Mouse (Mus musculus) megakaryocyte, embryonic 14.5 days (primary cell): ENCODE data around the gene Txndc12. TPM values are rescaled to one million over a fixed set of nuclear protein-coding genes. Genes with fewer than 3 reads are reported as not detected.

Experiments
- H3K27me3 ChIP-seq: replicated peaks from 2 replicates; pipeline ENCODE3; 2012; ENCODE audit warnings: inconsistent platforms
- H3K36me3 ChIP-seq: replicated peaks from 2 replicates; pipeline ENCODE3; 2012; ENCODE audit warnings: low read length, inconsistent platforms, mixed read lengths
- H3K4me1 ChIP-seq: 2 replicates; pipeline ENCODE4 v1.6.1; 2012; ENCODE audit warnings: inconsistent platforms
- H3K4me3 ChIP-seq: replicated peaks from 2 replicates; pipeline ENCODE3; 2012; ENCODE audit warnings: moderate library complexity, mild to moderate bottlenecking, inconsistent platforms
- H3K9me3 ChIP-seq: 2 replicates; pipeline ENCODE4 v1.6.1; 2012; ENCODE audit warnings: inconsistent platforms
- FLI1 ChIP-seq: IDR thresholded peaks from 2 replicates; pipeline ENCODE4 v1.6.1; 2012; ENCODE audit warnings: low read length, inconsistent platforms, mixed read lengths
- GATA1 ChIP-seq: IDR thresholded peaks from 3 replicates; pipeline ENCODE4 v1.6.1; 2012; ENCODE audit warnings: mixed read lengths, low read length, inconsistent platforms, borderline replicate concordance
- polyA plus RNA-seq: library from polyadenylated mRNA; stranded (reverse); fragments of >175 nt; gene quantifications from 2 replicates; pipeline ENCODE4 v1.2.3, GENCODE M21; 2012; ENCODE audit warnings: low replicate concordance; ENCODE audit not compliant: insufficient read depth

Gene Txndc12
- polyA plus RNA-seq, 1 experiment: 6.4 TPM

- no peak for TF ChIP-seq FLI1
- TF ChIP-seq GATA1: no peak
- Histone ChIP-seq H3K27me3 (no peaks in the 10 kb centered on the region), H3K4me3 (no peak overlapping the region), H3K9me3 (no peaks in the 10 kb centered on the region), H3K4me1 (no peaks in the 10 kb centered on the region), H3K36me3 (peaks cover 85% of the 10 kb centered on the region)
Observed at GRCm38 (mm10) chr4:108825677-108826076, 8.7 kb upstream of the Txndc12 start.

GRCm38 (mm10) chr4:108826096-108826495, 8.3 kb upstream of the Txndc12 start:
- Histone ChIP-seq H3K4me3 (no peak overlapping the region), H3K9me3 (no peaks in the 10 kb centered on the region), H3K27me3 (no peaks in the 10 kb centered on the region), H3K4me1 (no peaks in the 10 kb centered on the region; the same call in 1 of the 2 replicates), H3K36me3 (peaks cover 81% of the 10 kb centered on the region)
- TF ChIP-seq GATA1 (no peak), FLI1 (no peak)

GRCm38 (mm10) chr4:108826643-108827042, 7.8 kb upstream of the Txndc12 start:
- Histone ChIP-seq H3K27me3 (no peaks in the 10 kb centered on the region), H3K9me3 (no peaks in the 10 kb centered on the region), H3K4me3 (no peak overlapping the region), H3K36me3 (peaks cover 76% of the 10 kb centered on the region), H3K4me1 (peaks cover 2% of the 10 kb centered on the region; the same call in 1 of the 2 replicates)
- TF ChIP-seq FLI1 (no peak), GATA1 (no peak)

- Histone ChIP-seq H3K27me3 (no peaks in the 10 kb centered on the region), H3K4me1 (peaks cover 22% of the 10 kb centered on the region), H3K9me3 (no peaks in the 10 kb centered on the region), H3K4me3 (no peak overlapping the region), H3K36me3 (peaks cover 38% of the 10 kb centered on the region)
- TF ChIP-seq GATA1: no peak
- no peak for TF ChIP-seq FLI1
Observed at GRCm38 (mm10) chr4:108830698-108831097, 3.7 kb upstream of the Txndc12 start.

- Histone ChIP-seq H3K4me3 (peak within 1 kb of the TSS; percentile 96), H3K27me3 (no peaks in the 10 kb centered on the region), H3K4me1 (peaks cover 32% of the 10 kb centered on the region), H3K9me3 (no peaks in the 10 kb centered on the region), H3K36me3 (peaks cover 15% of the 10 kb centered on the region)
- TF ChIP-seq FLI1 (no peak), GATA1 (no peak)
Observed at GRCm38 (mm10) chr4:108832916-108833827, 1.2 kb upstream of the Txndc12 start, which contains the start of gene Btf3l4. Btf3l4 (minus strand) TSS chr4:108833614.

GRCm38 (mm10) chr4:108833828-108834114, 630 bp upstream of the Txndc12 start:
- H3K27me3 ChIP-seq: no peaks in the 10 kb centered on the region
- TF ChIP-seq FLI1: no peak
- no peak for TF ChIP-seq GATA1
- peaks cover 35% of the 10 kb centered on the region for H3K4me1 ChIP-seq
- peaks cover 12% of the 10 kb centered on the region for H3K36me3 ChIP-seq
- no peaks in the 10 kb centered on the region for H3K9me3 ChIP-seq
- peak overlapping the region; percentile 96 for H3K4me3 ChIP-seq

- H3K4me1 ChIP-seq: peaks cover 35% of the 10 kb centered on the region
- H3K4me3 ChIP-seq: peak overlapping the region; percentile 96
- TF ChIP-seq GATA1 (no peak), FLI1 (no peak)
- H3K9me3 ChIP-seq: no peaks in the 10 kb centered on the region
- H3K27me3 ChIP-seq: no peaks in the 10 kb centered on the region
- H3K36me3 ChIP-seq: peaks cover 5% of the 10 kb centered on the region
Observed at GRCm38 (mm10) chr4:108834971-108835311, 540 bp downstream of the Txndc12 start.

- peak overlapping the region; percentile 96 for H3K4me3 ChIP-seq
- H3K9me3 ChIP-seq: no peaks in the 10 kb centered on the region
- H3K4me1 ChIP-seq: peaks cover 35% of the 10 kb centered on the region
- no peaks in the 10 kb centered on the region for H3K36me3 ChIP-seq
- no peaks in the 10 kb centered on the region for H3K27me3 ChIP-seq
- TF ChIP-seq FLI1 (no peak), GATA1 (no peak)
Observed at GRCm38 (mm10) chr4:108835496-108835895, 1.1 kb downstream of the Txndc12 start.

GRCm38 (mm10) chr4:108838031-108838430, 3.6 kb downstream of the Txndc12 start:
- Histone ChIP-seq H3K4me1 (peaks cover 25% of the 10 kb centered on the region), H3K36me3 (no peaks in the 10 kb centered on the region), H3K4me3 (no peak overlapping the region), H3K27me3 (no peaks in the 10 kb centered on the region), H3K9me3 (no peaks in the 10 kb centered on the region)
- no peak for TF ChIP-seq FLI1
- no peak for TF ChIP-seq GATA1

GRCm38 (mm10) chr4:108841920-108842578, 7.6 kb downstream of the Txndc12 start:
- Histone ChIP-seq H3K4me3 (no peak overlapping the region), H3K4me1 (peaks cover 11% of the 10 kb centered on the region), H3K9me3 (no peaks in the 10 kb centered on the region), H3K27me3 (no peaks in the 10 kb centered on the region), H3K36me3 (no peaks in the 10 kb centered on the region)
- no peak for TF ChIP-seq FLI1

GRCm38 (mm10) chr4:108843336-108843735, 8.9 kb downstream of the Txndc12 start:
- no peak overlapping the region for H3K4me3 ChIP-seq
- H3K4me1 ChIP-seq: peaks cover 7% of the 10 kb centered on the region
- H3K9me3 ChIP-seq: no peaks in the 10 kb centered on the region
- no peaks in the 10 kb centered on the region for H3K27me3 ChIP-seq
- no peaks in the 10 kb centered on the region for H3K36me3 ChIP-seq
- TF ChIP-seq GATA1 (no peak), FLI1 (no peak)
